Mouse (Mus musculus) cerebellum, postnatal 14 days (tissue): ENCODE data around the gene Grin2a.
A peak's percentile ranks its signal among the peaks of the same experiment; 100 is the strongest.

Experiments
- DNase-seq, 2 experiments: peaks; one replicate each; pipeline ENCODE4 v3.0.0; 2021; ENCODE audit warnings: mixed read lengths in 2 of 2

The Grin2a gene

GRCm38 (mm10) chr16:9857758-9858157, 137.6 kb downstream of the Grin2a start:
- DNase-seq = peak in 1 of 2 experiments; percentile 54

GRCm38 (mm10) chr16:9851265-9851988, 143.9 kb downstream of the Grin2a start:
- peak; percentile 45 to 72 for DNase-seq

GRCm38 (mm10) chr16:9841496-9841895, 153.9 kb downstream of the Grin2a start:
- no peak for DNase-seq

- DNase-seq = no peak
These were observed 158.8 kb downstream of the Grin2a start for GRCm38 (mm10) chr16:9836542-9836941.

GRCm38 (mm10) chr16:9834236-9834635, 161.1 kb downstream of the Grin2a start:
- DNase-seq = no peak

- no peak for DNase-seq
These were observed 170.3 kb downstream of the Grin2a start for GRCm38 (mm10) chr16:9825110-9825483.

- DNase-seq = no peak
These were observed 170.8 kb downstream of the Grin2a start for GRCm38 (mm10) chr16:9824436-9825109.

- DNase-seq = no peak
These were observed 171.7 kb downstream of the Grin2a start for GRCm38 (mm10) chr16:9823686-9824085.

GRCm38 (mm10) chr16:9819508-9819907, 175.9 kb downstream of the Grin2a start:
- peak; percentile 74 to 88 for DNase-seq

- peak; percentile 22 to 43 for DNase-seq
These were observed 194.0 kb downstream of the Grin2a start for GRCm38 (mm10) chr16:9801338-9801737.

GRCm38 (mm10) chr16:9800221-9800620, 195.1 kb downstream of the Grin2a start:
- DNase-seq = peak; percentile 34

GRCm38 (mm10) chr16:9792976-9793375, 202.4 kb downstream of the Grin2a start:
- no peak for DNase-seq

- no peak for DNase-seq
These were observed 209.1 kb downstream of the Grin2a start for GRCm38 (mm10) chr16:9786261-9786660.

GRCm38 (mm10) chr16:9785821-9786220, 209.5 kb downstream of the Grin2a start:
- no peak for DNase-seq

- DNase-seq = peak; percentile 43 to 53
These were observed 226.4 kb downstream of the Grin2a start for GRCm38 (mm10) chr16:9768981-9769380.

GRCm38 (mm10) chr16:9768356-9768755, 227.0 kb downstream of the Grin2a start:
- peak; percentile 89 to 92 for DNase-seq

- no peak for DNase-seq
These were observed 227.4 kb downstream of the Grin2a start for GRCm38 (mm10) chr16:9767946-9768345.

- no peak for DNase-seq
These were observed 231.3 kb downstream of the Grin2a start for GRCm38 (mm10) chr16:9764086-9764485.

- no peak for DNase-seq
These were observed 235.0 kb downstream of the Grin2a start for GRCm38 (mm10) chr16:9760347-9760746.

- no peak for DNase-seq
These were observed 238.5 kb downstream of the Grin2a start for GRCm38 (mm10) chr16:9756849-9757248.

- DNase-seq = no peak
These were observed 241.3 kb downstream of the Grin2a start for GRCm38 (mm10) chr16:9754061-9754460.

- DNase-seq = peak; percentile 91 to 97
These were observed 242.3 kb downstream of the Grin2a start for GRCm38 (mm10) chr16:9753045-9753444.

GRCm38 (mm10) chr16:9752600-9752999, 242.8 kb downstream of the Grin2a start:
- peak in 1 of 2 experiments; percentile 48 for DNase-seq

GRCm38 (mm10) chr16:9751045-9751569, 244.3 kb downstream of the Grin2a start:
- peak; percentile 96 to 98 for DNase-seq
